Mouse (Mus musculus): ENCODE measurements around the gene Pcnx. TPM values are rescaled to one million over a fixed set of nuclear protein-coding genes. Genes with fewer than 3 reads are reported as not detected.
A peak's percentile ranks its signal among the peaks of the same experiment; 100 is the strongest.

The Pcnx gene
- polyA plus RNA-seq, 1 experiment from 2014 or later, result 13.0 TPM

GRCm38 (mm10) chr12:81844981-81845380, 14.8 kb upstream of the Pcnx start:
- Histone ChIP-seq H3K9me3 (ENCODE audit: control insufficient read depth, low read length) (no peaks in the 10 kb centered on the region), H3K9ac (ENCODE audit: low read depth, low read length) (no peak overlapping the region), H3K27me3 (ENCODE audit: control insufficient read depth, insufficient read depth, low read length) (peaks cover 2% of the 10 kb centered on the region; the same call in 1 of the 2 replicates), H3K27ac (ENCODE audit: low read depth, low read length) (no peak overlapping the region), H3K4me2 (replicated peaks; ENCODE audit: low read depth, low read length) (0 out of 2 replicates have a peak overlapping the region, but pooled peaks have one; percentile 4), H3K36me3 (ENCODE audit: control insufficient read depth, insufficient read depth, low read length) (no peaks in the 10 kb centered on the region), H3K4me3 (ENCODE audit: low read depth, low read length) (no peak overlapping the region), H3K4me1 (replicated peaks; ENCODE audit: control insufficient read depth, insufficient read depth, low read length) (peaks cover 7% of the 10 kb centered on the region)
- 13% methylated on average over 14 of the region's 14 CpGs for WGBS
- DNase-seq (ENCODE audit: low spot score), result peak; percentile 51
- no peak for ATAC-seq (ENCODE audit: low FRiP score)

- Histone ChIP-seq H3K27ac (ENCODE audit: low read depth, low read length) (no peak overlapping the region), H3K9ac (ENCODE audit: low read depth, low read length) (no peak overlapping the region), H3K36me3 (ENCODE audit: control insufficient read depth, insufficient read depth, low read length) (no peaks in the 10 kb centered on the region), H3K4me1 (replicated peaks; ENCODE audit: control insufficient read depth, insufficient read depth, low read length) (peaks cover 7% of the 10 kb centered on the region), H3K4me3 (ENCODE audit: low read depth, low read length) (no peak overlapping the region), H3K9me3 (ENCODE audit: control insufficient read depth, low read length) (no peaks in the 10 kb centered on the region), H3K4me2 (replicated peaks; ENCODE audit: low read depth, low read length) (no peak overlapping the region), H3K27me3 (ENCODE audit: control insufficient read depth, insufficient read depth, low read length) (peaks cover 2% of the 10 kb centered on the region; the same call in 1 of the 2 replicates)
- no peak for DNase-seq (ENCODE audit: low spot score)
- WGBS, result 83% methylated on average over 8 of the region's 8 CpGs
- ATAC-seq (ENCODE audit: low FRiP score), result no peak
Observed at GRCm38 (mm10) chr12:81849629-81850028, 10.2 kb upstream of the Pcnx start.

GRCm38 (mm10) chr12:81852551-81852950, 7.3 kb upstream of the Pcnx start:
- no peak overlapping the region for H3K4me2 ChIP-seq (replicated peaks; ENCODE audit: low read depth, low read length)
- no peaks in the 10 kb centered on the region for H3K4me1 ChIP-seq (replicated peaks; ENCODE audit: control insufficient read depth, insufficient read depth, low read length)
- WGBS, result 94% methylated on average over 2 of the region's 2 CpGs
- ATAC-seq (ENCODE audit: low FRiP score) (no peak), DNase-seq (ENCODE audit: low spot score) (no peak)
- H3K9ac ChIP-seq (ENCODE audit: low read depth, low read length), result no peak overlapping the region
- H3K27me3 ChIP-seq (ENCODE audit: control insufficient read depth, insufficient read depth, low read length), result no peaks in the 10 kb centered on the region; the same call in 1 of the 2 replicates
- H3K9me3 ChIP-seq (ENCODE audit: control insufficient read depth, low read length), result no peaks in the 10 kb centered on the region
- H3K27ac ChIP-seq (ENCODE audit: low read depth, low read length), result no peak overlapping the region
- no peaks in the 10 kb centered on the region for H3K36me3 ChIP-seq (ENCODE audit: control insufficient read depth, insufficient read depth, low read length)
- H3K4me3 ChIP-seq (ENCODE audit: low read depth, low read length), result no peak overlapping the region

- no peak overlapping the region for H3K9ac ChIP-seq (ENCODE audit: low read depth, low read length)
- no peaks in the 10 kb centered on the region; the same call in 1 of the 2 replicates for H3K27me3 ChIP-seq (ENCODE audit: control insufficient read depth, insufficient read depth, low read length)
- DNase-seq (ENCODE audit: low spot score) (no peak), ATAC-seq (ENCODE audit: low FRiP score) (no peak)
- no peaks in the 10 kb centered on the region for H3K9me3 ChIP-seq (ENCODE audit: control insufficient read depth, low read length)
- no peaks in the 10 kb centered on the region for H3K36me3 ChIP-seq (ENCODE audit: control insufficient read depth, insufficient read depth, low read length)
- H3K4me1 ChIP-seq (replicated peaks; ENCODE audit: control insufficient read depth, insufficient read depth, low read length), result no peaks in the 10 kb centered on the region
- no peak overlapping the region for H3K4me2 ChIP-seq (replicated peaks; ENCODE audit: low read depth, low read length)
- no peak overlapping the region for H3K4me3 ChIP-seq (ENCODE audit: low read depth, low read length)
- 88% methylated on average over 14 of the region's 14 CpGs for WGBS
- no peak overlapping the region for H3K27ac ChIP-seq (ENCODE audit: low read depth, low read length)
Observed at GRCm38 (mm10) chr12:81852977-81853376, 6.8 kb upstream of the Pcnx start.

- H3K9ac ChIP-seq (ENCODE audit: low read depth, low read length), result no peak overlapping the region
- no peak overlapping the region for H3K4me3 ChIP-seq (ENCODE audit: low read depth, low read length)
- H3K4me2 ChIP-seq (replicated peaks; ENCODE audit: low read depth, low read length), result no peak overlapping the region
- H3K27me3 ChIP-seq (ENCODE audit: control insufficient read depth, insufficient read depth, low read length), result no peaks in the 10 kb centered on the region; the same call in 1 of the 2 replicates
- H3K4me1 ChIP-seq (replicated peaks; ENCODE audit: control insufficient read depth, insufficient read depth, low read length), result no peaks in the 10 kb centered on the region
- no peak overlapping the region for H3K27ac ChIP-seq (ENCODE audit: low read depth, low read length)
- H3K9me3 ChIP-seq (ENCODE audit: control insufficient read depth, low read length), result no peaks in the 10 kb centered on the region
- no peak for ATAC-seq (ENCODE audit: low FRiP score)
- H3K36me3 ChIP-seq (ENCODE audit: control insufficient read depth, insufficient read depth, low read length), result no peaks in the 10 kb centered on the region
- WGBS, result 83% methylated on average over 9 of the region's 9 CpGs
- DNase-seq (ENCODE audit: low spot score), result no peak
Observed at GRCm38 (mm10) chr12:81853543-81853942, 6.3 kb upstream of the Pcnx start.

GRCm38 (mm10) chr12:81855031-81855430, 4.8 kb upstream of the Pcnx start:
- WGBS, result 86% methylated on average over 8 of the region's 8 CpGs
- H3K4me1 ChIP-seq (replicated peaks; ENCODE audit: control insufficient read depth, insufficient read depth, low read length), result no peaks in the 10 kb centered on the region
- H3K4me2 ChIP-seq (replicated peaks; ENCODE audit: low read depth, low read length), result no peak overlapping the region
- H3K27me3 ChIP-seq (ENCODE audit: control insufficient read depth, insufficient read depth, low read length), result no peaks in the 10 kb centered on the region; the same call in 1 of the 2 replicates
- no peak overlapping the region for H3K9ac ChIP-seq (ENCODE audit: low read depth, low read length)
- H3K27ac ChIP-seq (ENCODE audit: low read depth, low read length), result no peak overlapping the region
- no peak overlapping the region for H3K4me3 ChIP-seq (ENCODE audit: low read depth, low read length)
- DNase-seq (ENCODE audit: low spot score), result no peak
- no peak for ATAC-seq (ENCODE audit: low FRiP score)
- H3K36me3 ChIP-seq (ENCODE audit: control insufficient read depth, insufficient read depth, low read length), result no peaks in the 10 kb centered on the region
- H3K9me3 ChIP-seq (ENCODE audit: control insufficient read depth, low read length), result no peaks in the 10 kb centered on the region

- Histone ChIP-seq H3K4me3 (ENCODE audit: low read depth, low read length) (no peak overlapping the region), H3K9me3 (ENCODE audit: control insufficient read depth, low read length) (no peaks in the 10 kb centered on the region), H3K4me2 (replicated peaks; ENCODE audit: low read depth, low read length) (no peak overlapping the region), H3K36me3 (ENCODE audit: control insufficient read depth, insufficient read depth, low read length) (no peaks in the 10 kb centered on the region), H3K4me1 (replicated peaks; ENCODE audit: control insufficient read depth, insufficient read depth, low read length) (0 out of 2 replicates have a peak, but pooled peaks cover 2% of the 10 kb centered on the region), H3K27ac (ENCODE audit: low read depth, low read length) (no peak overlapping the region), H3K9ac (ENCODE audit: low read depth, low read length) (no peak overlapping the region), H3K27me3 (ENCODE audit: control insufficient read depth, insufficient read depth, low read length) (no peaks in the 10 kb centered on the region; the same call in 1 of the 2 replicates)
- no peak for ATAC-seq (ENCODE audit: low FRiP score)
- DNase-seq (ENCODE audit: low spot score), result no peak
- WGBS, result 46% methylated on average over 4 of the region's 4 CpGs
Observed at GRCm38 (mm10) chr12:81856696-81857095, 3.1 kb upstream of the Pcnx start.

- no peak for ATAC-seq (ENCODE audit: low FRiP score)
Observed at GRCm38 (mm10) chr12:81857251-81857650, 2.6 kb upstream of the Pcnx start.

GRCm38 (mm10) chr12:81857978-81858569, 1.7 kb upstream of the Pcnx start:
- Histone ChIP-seq H3K27ac (ENCODE audit: low read depth, low read length) (no peak overlapping the region), H3K4me2 (replicated peaks; ENCODE audit: low read depth, low read length) (no peak overlapping the region), H3K36me3 (ENCODE audit: control insufficient read depth, insufficient read depth, low read length) (no peaks in the 10 kb centered on the region), H3K4me1 (replicated peaks; ENCODE audit: control insufficient read depth, insufficient read depth, low read length) (peaks cover 9% of the 10 kb centered on the region), H3K4me3 (ENCODE audit: low read depth, low read length) (no peak overlapping the region), H3K27me3 (ENCODE audit: control insufficient read depth, insufficient read depth, low read length) (no peaks in the 10 kb centered on the region; the same call in none of the 2 replicates), H3K9ac (ENCODE audit: low read depth, low read length) (no peak overlapping the region), H3K9me3 (ENCODE audit: control insufficient read depth, low read length) (no peaks in the 10 kb centered on the region)
- WGBS, result 62% methylated on average over 8 of the region's 8 CpGs
- no peak for ATAC-seq (ENCODE audit: low FRiP score)
- DNase-seq (ENCODE audit: low spot score), result peak; percentile 19

More at GRCm38 (mm10) chr12:81857251-81857650, 2.6 kb upstream of the Pcnx start:
- Histone ChIP-seq H3K4me1 (replicated peaks; ENCODE audit: control insufficient read depth, insufficient read depth, low read length) (peaks cover 4% of the 10 kb centered on the region; the same call in 1 of the 2 replicates), H3K27me3 (ENCODE audit: control insufficient read depth, insufficient read depth, low read length) (no peaks in the 10 kb centered on the region; the same call in none of the 2 replicates), H3K9ac (ENCODE audit: low read depth, low read length) (no peak overlapping the region), H3K36me3 (ENCODE audit: control insufficient read depth, insufficient read depth, low read length) (no peaks in the 10 kb centered on the region), H3K9me3 (ENCODE audit: control insufficient read depth, low read length) (no peaks in the 10 kb centered on the region), H3K27ac (ENCODE audit: low read depth, low read length) (no peak overlapping the region), H3K4me3 (ENCODE audit: low read depth, low read length) (no peak overlapping the region), H3K4me2 (replicated peaks; ENCODE audit: low read depth, low read length) (no peak overlapping the region)
- WGBS, result 29% methylated on average over 4 of the region's 4 CpGs
- peak; percentile 7 for DNase-seq (ENCODE audit: low spot score)
